Mouse (Mus musculus): ENCODE measurements around the gene Srgap1.

- no peak for TF ChIP-seq POLR2A (IDR thresholded peaks at IDR 0.05; ENCODE audit: low read depth, low read length)
- no peak for TF ChIP-seq CTCF (IDR thresholded peaks at IDR 0.05; ENCODE audit: extremely low read depth, insufficient read length, insufficient replicate concordance, low read depth, low read length)
Observed at GRCm38 (mm10) chr10:121845677-121846076, 201.4 kb downstream of the Srgap1 start.
